Mouse (Mus musculus) embryonic fibroblast, embryonic 13.5 days (primary cell): ENCODE data around the gene Wdfy2.

Experiments
- CTCF ChIP-seq: IDR thresholded peaks from 2 replicates; pipeline ENCODE4 v1.5.1; 2011; ENCODE audit warnings: mild to moderate bottlenecking, control low read depth, low read length, moderate library complexity, borderline replicate concordance; ENCODE audit not compliant: insufficient read depth
- POLR2A ChIP-seq: IDR thresholded peaks from 2 replicates; pipeline ENCODE4 v1.6.1; 2011; ENCODE audit warnings: low read depth, mild to moderate bottlenecking, control low read depth, low read length, moderate library complexity

GRCm38 (mm10) chr14:62956091-62956490 is 118.6 kb downstream of the Wdfy2 start:
- TF ChIP-seq CTCF, result no peak
- TF ChIP-seq POLR2A, result no peak
